Mouse (Mus musculus): Measurements from ENCODE around the gene BC004004. TPM values are rescaled to one million over a fixed set of nuclear protein-coding genes. Genes with fewer than 3 reads are reported as not detected.

Gene BC004004
- polyA plus RNA-seq, 1 experiment from 2014 or later, result 105 TPM

DNA sequence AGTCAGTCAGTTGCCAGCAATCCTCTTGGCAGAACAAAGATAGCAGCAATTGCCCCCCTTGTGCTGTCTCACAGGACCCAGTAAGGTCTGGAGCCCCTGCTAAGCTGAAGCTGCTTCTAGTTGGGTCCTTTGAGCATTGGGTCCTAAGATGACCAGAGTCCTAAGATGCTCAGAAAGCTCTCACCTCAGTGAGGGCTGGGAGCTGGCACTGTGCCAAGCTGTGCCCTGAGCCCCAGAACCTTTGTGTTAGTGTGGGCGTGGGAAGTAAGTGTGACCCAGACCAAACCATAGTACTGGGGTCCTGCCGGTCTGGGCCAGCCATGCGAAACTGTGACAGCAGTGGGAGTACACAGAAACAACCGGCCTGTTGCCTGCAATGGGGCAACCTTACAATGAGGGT lies 30.7 kb downstream of the BC004004 start:
- H3K4me3 ChIP-seq (ENCODE audit: low read depth, low read length), result no peak overlapping the region
- peaks cover 63% of the 10 kb centered on the region for H3K36me3 ChIP-seq (replicated peaks; ENCODE audit: insufficient read depth, low read length)
- H3K9me3 ChIP-seq (ENCODE audit: low read length), result no peaks in the 10 kb centered on the region
- no peak overlapping the region for H3K9ac ChIP-seq (replicated peaks)
- H3K4me2 ChIP-seq (ENCODE audit: low read depth, low read length), result no peak overlapping the region
- DNase-seq, result no peak
- H3K4me1 ChIP-seq (ENCODE audit: insufficient read depth), result peaks cover 25% of the 10 kb centered on the region
- TF ChIP-seq EP300 (IDR thresholded peaks at IDR 0.05; ENCODE audit: low read depth) (no peak), CTCF (IDR thresholded peaks at IDR 0.05; ENCODE audit: low read depth) (no peak)
- H3K27ac ChIP-seq (ENCODE audit: low read depth), result no peak overlapping the region
- H3K27me3 ChIP-seq (ENCODE audit: insufficient read depth, low read length), result no peaks in the 10 kb centered on the region
- ATAC-seq, result no peak
- 91% methylated on average over 4 of the region's 4 CpGs for WGBS (ENCODE audit: insufficient replicate concordance)

DNA sequence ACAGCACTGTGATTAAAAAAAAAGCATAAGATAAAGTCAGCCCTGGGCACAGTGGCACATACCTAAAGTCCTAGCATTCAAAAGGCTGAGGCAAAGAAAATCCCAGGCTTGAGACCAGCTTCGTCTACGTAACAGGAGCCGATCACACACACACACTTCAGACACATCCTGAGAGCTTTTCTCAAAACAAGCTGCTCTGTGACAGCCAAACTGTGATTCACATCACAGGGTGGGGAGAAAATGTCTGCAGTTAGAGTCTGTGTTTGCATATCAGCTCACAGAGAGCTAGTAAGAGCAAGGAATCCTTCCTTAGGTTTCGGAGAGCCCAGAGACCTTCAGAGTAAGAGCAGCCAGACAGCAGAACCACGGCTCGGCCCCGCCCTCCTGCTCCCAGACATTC lies 32.3 kb downstream of the BC004004 start:
- Histone ChIP-seq H3K9me3 (ENCODE audit: low read length) (no peaks in the 10 kb centered on the region), H3K36me3 (replicated peaks; ENCODE audit: insufficient read depth, low read length) (peaks cover 54% of the 10 kb centered on the region), H3K9ac (replicated peaks) (no peak overlapping the region), H3K4me3 (ENCODE audit: low read depth, low read length) (no peak overlapping the region), H3K4me1 (ENCODE audit: insufficient read depth) (peaks cover 33% of the 10 kb centered on the region), H3K4me2 (ENCODE audit: low read depth, low read length) (no peak overlapping the region), H3K27ac (ENCODE audit: low read depth) (no peak overlapping the region), H3K27me3 (ENCODE audit: insufficient read depth, low read length) (no peaks in the 10 kb centered on the region)
- ATAC-seq (no peak), DNase-seq (no peak)
- 88% methylated on average over 7 of the region's 7 CpGs for WGBS (ENCODE audit: insufficient replicate concordance)
- TF ChIP-seq EP300 (IDR thresholded peaks at IDR 0.05; ENCODE audit: low read depth) (no peak), CTCF (IDR thresholded peaks at IDR 0.05; ENCODE audit: low read depth) (no peak)

GRCm38 (mm10) chr17:29301421-29301820 lies 32.8 kb downstream of the BC004004 start:
- Histone ChIP-seq H3K4me2 (ENCODE audit: low read depth, low read length) (no peak overlapping the region), H3K27ac (ENCODE audit: low read depth) (no peak overlapping the region), H3K4me1 (ENCODE audit: insufficient read depth) (peaks cover 29% of the 10 kb centered on the region), H3K27me3 (ENCODE audit: insufficient read depth, low read length) (no peaks in the 10 kb centered on the region), H3K4me3 (ENCODE audit: low read depth, low read length) (no peak overlapping the region), H3K36me3 (replicated peaks; ENCODE audit: insufficient read depth, low read length) (peaks cover 50% of the 10 kb centered on the region), H3K9me3 (ENCODE audit: low read length) (no peaks in the 10 kb centered on the region), H3K9ac (replicated peaks) (no peak overlapping the region)
- ATAC-seq, result no peak
- 92% methylated on average over 6 of the region's 6 CpGs for WGBS (ENCODE audit: insufficient replicate concordance)
- TF ChIP-seq CTCF (IDR thresholded peaks at IDR 0.05; ENCODE audit: low read depth) (no peak), EP300 (IDR thresholded peaks at IDR 0.05; ENCODE audit: low read depth) (no peak)
- DNase-seq, result no peak

- Histone ChIP-seq H3K4me3 (ENCODE audit: low read depth, low read length) (no peak overlapping the region), H3K27ac (ENCODE audit: low read depth) (no peak overlapping the region), H3K27me3 (ENCODE audit: insufficient read depth, low read length) (no peaks in the 10 kb centered on the region), H3K4me1 (ENCODE audit: insufficient read depth) (peaks cover 27% of the 10 kb centered on the region), H3K9me3 (ENCODE audit: low read length) (no peaks in the 10 kb centered on the region), H3K36me3 (replicated peaks; ENCODE audit: insufficient read depth, low read length) (peaks cover 43% of the 10 kb centered on the region), H3K9ac (replicated peaks) (no peak overlapping the region), H3K4me2 (ENCODE audit: low read depth, low read length) (no peak overlapping the region)
- no peak for TF ChIP-seq CTCF (IDR thresholded peaks at IDR 0.05; ENCODE audit: low read depth)
- TF ChIP-seq EP300 (IDR thresholded peaks at IDR 0.05; ENCODE audit: low read depth), result no peak
- ATAC-seq (no peak), DNase-seq (no peak)
- 63% methylated on average over 5 of the region's 5 CpGs for WGBS (ENCODE audit: insufficient replicate concordance)
Measured at GRCm38 (mm10) chr17:29302149-29302548, 33.6 kb downstream of the BC004004 start.

DNA sequence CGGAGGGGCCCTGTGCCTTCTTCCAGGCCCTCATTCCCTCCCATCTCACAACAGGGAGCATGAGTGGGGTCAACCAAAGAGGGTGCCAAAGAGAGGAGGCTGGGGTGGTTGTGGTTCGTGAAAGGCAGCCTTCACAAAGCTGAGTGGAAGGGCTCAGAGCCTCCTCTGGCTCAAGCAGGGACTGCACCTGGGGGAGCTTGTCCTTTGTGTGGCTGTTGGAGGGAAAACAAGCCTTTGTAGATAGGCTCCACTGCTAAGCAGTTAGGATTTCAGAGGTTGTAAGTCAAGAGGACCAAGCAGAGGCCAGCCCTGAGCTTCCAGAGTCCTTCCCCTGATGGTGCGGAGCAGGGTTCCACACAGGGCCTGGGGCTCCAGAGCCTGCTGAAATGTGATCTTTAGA lies 34.5 kb downstream of the BC004004 start:
- H3K36me3 ChIP-seq (replicated peaks; ENCODE audit: insufficient read depth, low read length), result peaks cover 34% of the 10 kb centered on the region
- peak overlapping the region; percentile 64; the same call in 1 of the 2 replicates for H3K27ac ChIP-seq (ENCODE audit: low read depth)
- 57% methylated on average over 3 of the region's 3 CpGs for WGBS (ENCODE audit: insufficient replicate concordance)
- peaks cover 27% of the 10 kb centered on the region for H3K4me1 ChIP-seq (ENCODE audit: insufficient read depth)
- H3K9ac ChIP-seq (replicated peaks), result no peak overlapping the region
- no peaks in the 10 kb centered on the region for H3K27me3 ChIP-seq (ENCODE audit: insufficient read depth, low read length)
- no peak overlapping the region for H3K4me3 ChIP-seq (ENCODE audit: low read depth, low read length)
- H3K4me2 ChIP-seq (ENCODE audit: low read depth, low read length), result no peak overlapping the region
- DNase-seq, result no peak
- no peak for TF ChIP-seq EP300 (IDR thresholded peaks at IDR 0.05; ENCODE audit: low read depth)
- TF ChIP-seq CTCF (IDR thresholded peaks at IDR 0.05; ENCODE audit: low read depth), result peak; percentile 52
- H3K9me3 ChIP-seq (ENCODE audit: low read length), result no peaks in the 10 kb centered on the region
- ATAC-seq, result no peak

- no peaks in the 10 kb centered on the region for H3K9me3 ChIP-seq (ENCODE audit: low read length)
- peaks cover 30% of the 10 kb centered on the region for H3K36me3 ChIP-seq (replicated peaks; ENCODE audit: insufficient read depth, low read length)
- TF ChIP-seq EP300 (IDR thresholded peaks at IDR 0.05; ENCODE audit: low read depth) (no peak), CTCF (IDR thresholded peaks at IDR 0.05; ENCODE audit: low read depth) (no peak)
- no peak overlapping the region for H3K4me3 ChIP-seq (ENCODE audit: low read depth, low read length)
- 46% methylated on average over 3 of the region's 3 CpGs for WGBS (ENCODE audit: insufficient replicate concordance)
- peaks cover 27% of the 10 kb centered on the region for H3K4me1 ChIP-seq (ENCODE audit: insufficient read depth)
- peak; percentile 41 for ATAC-seq
- H3K27me3 ChIP-seq (ENCODE audit: insufficient read depth, low read length), result no peaks in the 10 kb centered on the region
- peak overlapping the region; percentile 64 for H3K27ac ChIP-seq (ENCODE audit: low read depth)
- no peak for DNase-seq
- H3K9ac ChIP-seq (replicated peaks), result no peak overlapping the region
- H3K4me2 ChIP-seq (ENCODE audit: low read depth, low read length), result peak overlapping the region; percentile 56; the same call in 1 of the 2 replicates
Measured at GRCm38 (mm10) chr17:29303856-29304255, 35.3 kb downstream of the BC004004 start.

All from liver, postnatal 0 days (tissue).